Mouse (Mus musculus) thymus, postnatal 25 days (tissue): ENCODE measurements around the gene Scube2.

ENCODE experiments used
- DNase-seq: peaks from one replicate; pipeline ENCODE4 v3.0.0; 2022

Scube2 gene

GRCm38 (mm10) chr7:109865370-109866229 is at the start of gene Scube2:
Gene Scube2, minus strand, starts transcription at chr7:109865679.
- DNase-seq = no peak

- no peak for DNase-seq
Measured at GRCm38 (mm10) chr7:109906165-109906564, 40.7 kb upstream of the Scube2 start.

- DNase-seq = no peak
Measured at GRCm38 (mm10) chr7:109900921-109901320, 35.4 kb upstream of the Scube2 start.

- no peak for DNase-seq
Measured at GRCm38 (mm10) chr7:109898911-109899310, 33.4 kb upstream of the Scube2 start.

GRCm38 (mm10) chr7:109892530-109892929 is 27.1 kb upstream of the Scube2 start:
- peak; percentile 66 for DNase-seq

GRCm38 (mm10) chr7:109891786-109892185 is 26.3 kb upstream of the Scube2 start:
- no peak for DNase-seq

GRCm38 (mm10) chr7:109890256-109890655 is 24.8 kb upstream of the Scube2 start:
- DNase-seq = no peak

GRCm38 (mm10) chr7:109889300-109889699 is 23.8 kb upstream of the Scube2 start:
- DNase-seq = no peak

- no peak for DNase-seq
Measured at GRCm38 (mm10) chr7:109886249-109886648, 20.8 kb upstream of the Scube2 start.

- no peak for DNase-seq
Measured at GRCm38 (mm10) chr7:109882574-109882973, 17.1 kb upstream of the Scube2 start.

- no peak for DNase-seq
Measured at GRCm38 (mm10) chr7:109881561-109882099, 16.2 kb upstream of the Scube2 start.

GRCm38 (mm10) chr7:109879158-109879557 is 13.7 kb upstream of the Scube2 start:
- DNase-seq = no peak

- DNase-seq = no peak
Measured at GRCm38 (mm10) chr7:109876085-109876484, 10.6 kb upstream of the Scube2 start.

GRCm38 (mm10) chr7:109875598-109875997 is 10.1 kb upstream of the Scube2 start:
- DNase-seq = no peak

- DNase-seq = no peak
Measured at GRCm38 (mm10) chr7:109875033-109875432, 9.6 kb upstream of the Scube2 start.

GRCm38 (mm10) chr7:109873170-109873569 is 7.7 kb upstream of the Scube2 start:
- DNase-seq = no peak

- no peak for DNase-seq
Measured at GRCm38 (mm10) chr7:109871232-109871631, 5.8 kb upstream of the Scube2 start.

- DNase-seq = no peak
Measured at GRCm38 (mm10) chr7:109868498-109868897, 3.0 kb upstream of the Scube2 start.

- no peak for DNase-seq
Measured at GRCm38 (mm10) chr7:109866643-109867042, 1.2 kb upstream of the Scube2 start.

GRCm38 (mm10) chr7:109863561-109863960 is 1.9 kb downstream of the Scube2 start:
- no peak for DNase-seq

- DNase-seq = no peak
Measured at GRCm38 (mm10) chr7:109860162-109860561, 5.3 kb downstream of the Scube2 start.

GRCm38 (mm10) chr7:109859354-109859753 is 6.1 kb downstream of the Scube2 start:
- no peak for DNase-seq

GRCm38 (mm10) chr7:109852752-109853212 is 12.7 kb downstream of the Scube2 start:
- no peak for DNase-seq

GRCm38 (mm10) chr7:109852017-109852416 is 13.5 kb downstream of the Scube2 start:
- no peak for DNase-seq
